Mouse (Mus musculus) monocyte, adult 5-6 weeks (primary cell): Measurements from ENCODE around the gene Mfsd6. TPM values are rescaled to one million over a fixed set of nuclear protein-coding genes. Genes with fewer than 3 reads are reported as not detected.

ENCODE experiments used
- ATAC-seq: fragments of 153-309, 156-312 bp; replicated peaks from 2 replicates; pipeline ENCODE4 v1.8.0; 2017; ENCODE audit warnings: mild to moderate bottlenecking; ENCODE audit not compliant: low TSS enrichment, insufficient number of reproducible peaks, severe bottlenecking, poor library complexity, low FRiP score
- total RNA-seq: library from RNA; stranded (forward); fragments of 200-1000, 200-491, 200-594 nt; gene quantifications from 3 replicates; pipeline ENCODE4 v1.2.3, GENCODE M21; 2017

The Mfsd6 gene
- total RNA-seq, result 37.3 to 47.3 TPM (median 46.8 TPM) in 3 replicates

- ATAC-seq, result no peak
Observed at GRCm38 (mm10) chr1:52727056-52727900, at the start of gene Mfsd6. Gene Mfsd6, minus strand, starts transcription at chr1:52727462.

- no peak for ATAC-seq
Observed at GRCm38 (mm10) chr1:52765176-52766111, 38.2 kb upstream of the Mfsd6 start.

- ATAC-seq, result 0 out of 2 replicates have a peak, but pooled peaks have one; percentile 31
Observed at GRCm38 (mm10) chr1:52763894-52764809, 36.9 kb upstream of the Mfsd6 start.

GRCm38 (mm10) chr1:52758174-52758573 lies 30.9 kb upstream of the Mfsd6 start:
- no peak for ATAC-seq

- ATAC-seq, result no peak
Observed at GRCm38 (mm10) chr1:52754331-52754730, 27.1 kb upstream of the Mfsd6 start.

- no peak for ATAC-seq
Observed at GRCm38 (mm10) chr1:52753828-52754227, 26.6 kb upstream of the Mfsd6 start.

GRCm38 (mm10) chr1:52752706-52753105 lies 25.4 kb upstream of the Mfsd6 start:
- ATAC-seq, result no peak

- ATAC-seq, result no peak
Observed at GRCm38 (mm10) chr1:52751634-52752033, 24.4 kb upstream of the Mfsd6 start.

GRCm38 (mm10) chr1:52749978-52750377 lies 22.7 kb upstream of the Mfsd6 start:
- no peak for ATAC-seq

- ATAC-seq, result peak; percentile 68; the same call in 1 of the 2 replicates
Observed at GRCm38 (mm10) chr1:52748260-52748659, 21.0 kb upstream of the Mfsd6 start.

GRCm38 (mm10) chr1:52742567-52742966 lies 15.3 kb upstream of the Mfsd6 start:
- no peak for ATAC-seq

- ATAC-seq, result peak; percentile 63; the same call in 1 of the 2 replicates
Observed at GRCm38 (mm10) chr1:52734208-52734607, 6.9 kb upstream of the Mfsd6 start.

GRCm38 (mm10) chr1:52730258-52730657 lies 3.0 kb upstream of the Mfsd6 start:
- ATAC-seq, result no peak

- ATAC-seq, result no peak
Observed at GRCm38 (mm10) chr1:52728857-52729489, 1.7 kb upstream of the Mfsd6 start.

- ATAC-seq, result no peak
Observed at GRCm38 (mm10) chr1:52726371-52727055, 749 bp downstream of the Mfsd6 start.

GRCm38 (mm10) chr1:52722586-52722985 lies 4.7 kb downstream of the Mfsd6 start:
- ATAC-seq, result peak; percentile 84

GRCm38 (mm10) chr1:52719096-52719495 lies 8.2 kb downstream of the Mfsd6 start:
- no peak for ATAC-seq
